Mouse (Mus musculus) neural tube, embryonic 12.5 days (tissue): ENCODE data around the gene Znrf2. TPM values are rescaled to one million over a fixed set of nuclear protein-coding genes. Genes with fewer than 3 reads are reported as not detected.

Experiments
- ATAC-seq: fragments of 200-750 bp; cut with Nextera tagmentation; 2 replicates; pipeline ENCODE4 v1.8.0; 2017; ENCODE audit warnings: low read depth, mild to moderate bottlenecking, moderate TSS enrichment, moderate library complexity; ENCODE audit not compliant: low FRiP score
- H3K27ac ChIP-seq: fragments of 300-500 bp; sonication (generic); 2 replicates; pipeline ENCODE4 v1.5.1; 2016
- H3K27me3 ChIP-seq: fragments of 300-500 bp; sonication (generic); replicated peaks from 2 replicates; pipeline ENCODE4 v1.6.1; 2016; ENCODE audit warnings: mild to moderate bottlenecking
- H3K36me3 ChIP-seq: fragments of 300-500 bp; sonication (generic); 2 replicates; pipeline ENCODE4 v1.6.1; 2016; ENCODE audit warnings: mild to moderate bottlenecking
- H3K4me1 ChIP-seq: fragments of 300-500 bp; sonication (generic); 2 replicates; pipeline ENCODE4 v1.6.1; 2016
- H3K4me2 ChIP-seq: fragments of 300-500 bp; sonication (generic); replicated peaks from 2 replicates; pipeline ENCODE4 v1.6.1; 2016; ENCODE audit warnings: mild to moderate bottlenecking
- H3K4me3 ChIP-seq: fragments of 300-500 bp; sonication (generic); 2 replicates; pipeline ENCODE4 v1.5.1; 2016
- H3K9ac ChIP-seq: fragments of 300-500 bp; sonication (generic); 2 replicates; pipeline ENCODE4 v1.6.1; 2016; ENCODE audit warnings: mild to moderate bottlenecking
- H3K9me3 ChIP-seq: fragments of 300-500 bp; sonication (generic); 2 replicates; pipeline ENCODE4 v1.6.1; 2016; ENCODE audit warnings: mild to moderate bottlenecking
- WGBS: fragments of 180-500 bp; shearing (Covaris S2); methylation state at CpG from one replicate; pipeline ENCODE4 v1.1.7; 2016; 5-methylcytosine and 5-hydroxymethylcytosine counted together
- polyA plus RNA-seq: library from polyadenylated mRNA; unstranded; fragments of >200 nt; fragmentation: Nextera tagmentation; extraction: Ambion mirVana; gene quantifications from 2 replicates; pipeline ENCODE4 v1.2.1, GENCODE M21; 2016

Gene Znrf2
- polyA plus RNA-seq, 1 experiment from 2014 or later, result 4.4 TPM

- Histone ChIP-seq H3K4me2 (no peak overlapping the region), H3K27me3 (no peaks in the 10 kb centered on the region), H3K9me3 (no peaks in the 10 kb centered on the region), H3K4me1 (peaks cover 3% of the 10 kb centered on the region; the same call in 1 of the 2 replicates), H3K9ac (no peak overlapping the region), H3K4me3 (no peak overlapping the region), H3K27ac (no peak overlapping the region), H3K36me3 (no peaks in the 10 kb centered on the region)
- 78% methylated on average over 6 of the region's 6 CpGs for WGBS
- ATAC-seq, result no peak
Measured at GRCm38 (mm10) chr6:54788493-54788892, 28.2 kb upstream of the Znrf2 start.

- Histone ChIP-seq H3K4me1 (peaks cover 3% of the 10 kb centered on the region; the same call in 1 of the 2 replicates), H3K4me3 (no peak overlapping the region), H3K9ac (no peak overlapping the region), H3K27me3 (no peaks in the 10 kb centered on the region), H3K4me2 (no peak overlapping the region), H3K27ac (no peak overlapping the region), H3K36me3 (no peaks in the 10 kb centered on the region), H3K9me3 (no peaks in the 10 kb centered on the region)
- 95% methylated on average over 4 of the region's 4 CpGs for WGBS
- ATAC-seq, result no peak
Measured at GRCm38 (mm10) chr6:54789139-54789538, 27.6 kb upstream of the Znrf2 start.

DNA sequence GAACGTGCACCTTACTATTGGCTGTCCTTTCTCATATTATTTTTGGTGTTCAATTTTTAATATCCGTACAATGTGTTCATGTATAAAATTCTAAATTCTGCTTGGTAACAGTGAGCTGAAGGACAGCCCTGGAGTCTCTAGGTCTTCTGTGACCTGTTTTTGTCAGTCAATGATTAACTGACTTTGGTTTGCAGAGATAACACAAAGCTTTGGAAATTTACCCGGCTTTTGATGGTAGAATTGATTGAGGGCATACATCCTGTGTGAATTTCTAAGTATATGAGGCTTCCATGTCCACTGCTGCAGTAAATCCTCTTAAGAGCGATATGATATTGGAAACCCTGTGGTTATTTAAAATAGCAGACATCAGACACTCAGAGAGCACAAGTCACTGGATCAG is 26.6 kb upstream of the Znrf2 start:
- no peaks in the 10 kb centered on the region for H3K36me3 ChIP-seq
- no peak overlapping the region for H3K9ac ChIP-seq
- H3K4me2 ChIP-seq, result no peak overlapping the region
- H3K4me1 ChIP-seq, result peaks cover 3% of the 10 kb centered on the region; the same call in 1 of the 2 replicates
- 85% methylated on average over 4 of the region's 4 CpGs for WGBS
- no peaks in the 10 kb centered on the region for H3K9me3 ChIP-seq
- no peak overlapping the region for H3K4me3 ChIP-seq
- H3K27me3 ChIP-seq, result no peaks in the 10 kb centered on the region
- no peak for ATAC-seq
- H3K27ac ChIP-seq, result no peak overlapping the region

GRCm38 (mm10) chr6:54793853-54794252 is 22.9 kb upstream of the Znrf2 start:
- H3K27me3 ChIP-seq, result no peaks in the 10 kb centered on the region
- no peak for ATAC-seq
- H3K4me3 ChIP-seq, result no peak overlapping the region
- no peak overlapping the region for H3K4me2 ChIP-seq
- WGBS, result 94% methylated on average over 3 of the region's 3 CpGs
- 0 out of 2 replicates have a peak, but pooled peaks cover 3% of the 10 kb centered on the region for H3K9me3 ChIP-seq
- no peaks in the 10 kb centered on the region for H3K4me1 ChIP-seq
- H3K27ac ChIP-seq, result no peak overlapping the region
- H3K36me3 ChIP-seq, result no peaks in the 10 kb centered on the region
- no peak overlapping the region for H3K9ac ChIP-seq

GRCm38 (mm10) chr6:54794372-54794771 is 22.3 kb upstream of the Znrf2 start:
- no peak overlapping the region for H3K9ac ChIP-seq
- WGBS, result 63% methylated on average over 2 of the region's 2 CpGs
- H3K4me1 ChIP-seq, result no peaks in the 10 kb centered on the region
- H3K4me2 ChIP-seq, result no peak overlapping the region
- H3K27me3 ChIP-seq, result no peaks in the 10 kb centered on the region
- no peak overlapping the region for H3K4me3 ChIP-seq
- ATAC-seq, result no peak
- H3K9me3 ChIP-seq, result 0 out of 2 replicates have a peak, but pooled peaks cover 4% of the 10 kb centered on the region
- H3K36me3 ChIP-seq, result no peaks in the 10 kb centered on the region
- no peak overlapping the region for H3K27ac ChIP-seq

DNA sequence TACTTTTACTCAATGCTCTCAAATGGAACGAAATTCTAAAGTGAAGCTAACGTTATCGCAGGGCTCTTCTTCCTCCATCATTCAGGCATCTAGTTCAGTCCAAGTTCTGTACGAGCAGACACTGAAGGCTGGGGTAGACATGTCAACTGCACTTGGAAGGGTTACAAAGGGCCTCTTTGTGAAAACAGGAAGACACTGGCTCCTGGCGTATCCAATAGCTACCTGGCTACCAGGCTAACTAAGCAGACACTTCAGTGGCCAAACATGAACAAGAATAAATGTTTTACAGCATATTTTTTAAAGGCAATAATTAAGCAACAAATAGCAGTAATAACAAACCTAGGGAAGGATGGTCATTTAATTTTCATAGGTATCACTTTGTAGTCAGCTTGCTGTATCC is 21.7 kb upstream of the Znrf2 start:
- Histone ChIP-seq H3K27me3 (no peaks in the 10 kb centered on the region), H3K4me2 (no peak overlapping the region), H3K4me3 (no peak overlapping the region), H3K27ac (no peak overlapping the region), H3K4me1 (no peaks in the 10 kb centered on the region), H3K36me3 (no peaks in the 10 kb centered on the region), H3K9ac (no peak overlapping the region), H3K9me3 (0 out of 2 replicates have a peak, but pooled peaks cover 4% of the 10 kb centered on the region)
- no peak for ATAC-seq
- WGBS, result 87% methylated on average over 5 of the region's 5 CpGs

GRCm38 (mm10) chr6:54795971-54796370 is 20.7 kb upstream of the Znrf2 start:
- Histone ChIP-seq H3K4me1 (no peaks in the 10 kb centered on the region), H3K27me3 (no peaks in the 10 kb centered on the region), H3K4me3 (no peak overlapping the region), H3K4me2 (no peak overlapping the region), H3K9me3 (0 out of 2 replicates have a peak, but pooled peaks cover 4% of the 10 kb centered on the region), H3K27ac (no peak overlapping the region), H3K9ac (no peak overlapping the region), H3K36me3 (no peaks in the 10 kb centered on the region)
- no peak for ATAC-seq
- WGBS, result 81% methylated on average over 5 of the region's 5 CpGs

GRCm38 (mm10) chr6:54802348-54802747 is 14.4 kb upstream of the Znrf2 start:
- H3K9me3 ChIP-seq, result 0 out of 2 replicates have a peak, but pooled peaks cover 4% of the 10 kb centered on the region
- ATAC-seq, result no peak
- H3K36me3 ChIP-seq, result no peaks in the 10 kb centered on the region

GRCm38 (mm10) chr6:54804066-54804864 is 12.5 kb upstream of the Znrf2 start:
- 57% methylated on average over 18 of the region's 18 CpGs for WGBS
- no peak for ATAC-seq

More at GRCm38 (mm10) chr6:54802348-54802747, 14.4 kb upstream of the Znrf2 start:
- 66% methylated on average over 8 of the region's 8 CpGs for WGBS
- no peak overlapping the region for H3K4me2 ChIP-seq
- H3K9ac ChIP-seq, result no peak overlapping the region
- H3K27me3 ChIP-seq, result no peaks in the 10 kb centered on the region
- H3K4me1 ChIP-seq, result 0 out of 2 replicates have a peak, but pooled peaks cover 2% of the 10 kb centered on the region
- H3K4me3 ChIP-seq, result no peak overlapping the region
- no peak overlapping the region for H3K27ac ChIP-seq

GRCm38 (mm10) chr6:54805779-54806178 is 10.9 kb upstream of the Znrf2 start:
- Histone ChIP-seq H3K27ac (no peak overlapping the region), H3K9ac (no peak overlapping the region), H3K4me1 (0 out of 2 replicates have a peak, but pooled peaks cover 2% of the 10 kb centered on the region), H3K27me3 (no peaks in the 10 kb centered on the region), H3K4me3 (no peak overlapping the region), H3K9me3 (no peaks in the 10 kb centered on the region), H3K36me3 (no peaks in the 10 kb centered on the region), H3K4me2 (no peak overlapping the region)
- WGBS, result 87% methylated on average over 5 of the region's 5 CpGs
- ATAC-seq, result no peak

More at GRCm38 (mm10) chr6:54804066-54804864, 12.5 kb upstream of the Znrf2 start:
- Histone ChIP-seq H3K4me1 (0 out of 2 replicates have a peak, but pooled peaks cover 2% of the 10 kb centered on the region), H3K4me2 (no peak overlapping the region), H3K9ac (no peak overlapping the region), H3K27me3 (no peaks in the 10 kb centered on the region), H3K9me3 (no peaks in the 10 kb centered on the region), H3K4me3 (no peak overlapping the region), H3K27ac (no peak overlapping the region), H3K36me3 (no peaks in the 10 kb centered on the region)

DNA sequence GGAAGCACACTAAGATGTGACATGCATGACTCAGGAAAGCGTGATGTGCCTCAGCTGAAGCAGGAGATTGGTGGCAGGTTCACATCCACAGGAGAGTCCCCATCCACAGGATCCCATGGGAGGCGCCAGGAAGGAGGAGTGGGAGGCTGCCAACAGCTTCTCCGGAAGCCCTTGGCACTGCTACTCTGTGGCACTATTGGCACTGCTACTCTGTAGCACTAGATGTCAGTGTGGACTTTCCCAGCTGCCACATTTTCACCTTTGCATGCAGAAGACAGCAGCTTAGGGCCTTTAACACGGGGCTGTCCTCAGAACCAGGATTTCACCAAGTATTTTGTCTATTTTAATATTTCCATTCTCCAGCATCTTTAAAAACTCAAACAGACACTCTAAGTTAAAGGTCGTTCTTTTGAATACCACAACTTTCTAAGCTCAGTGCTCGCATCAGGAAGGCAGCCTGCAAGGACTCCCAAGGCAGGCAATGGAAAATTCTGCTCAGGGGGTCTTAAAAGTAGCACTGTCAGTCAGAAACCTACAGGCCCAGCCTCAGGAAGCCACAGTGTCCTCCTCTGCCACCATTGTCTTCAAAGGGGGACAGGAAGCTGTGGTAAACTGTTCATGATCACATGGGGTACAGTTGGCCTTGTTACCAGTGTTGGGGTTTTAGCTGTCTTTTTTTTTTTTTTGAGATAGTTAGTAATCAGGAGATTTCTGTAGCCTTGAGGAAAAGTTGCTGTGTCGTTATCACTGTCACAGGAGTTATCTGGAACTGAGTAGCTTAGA is 7.0 kb upstream of the Znrf2 start:
- Histone ChIP-seq H3K9ac (no peak overlapping the region), H3K9me3 (no peaks in the 10 kb centered on the region), H3K36me3 (no peaks in the 10 kb centered on the region), H3K27ac (no peak overlapping the region), H3K27me3 (no peaks in the 10 kb centered on the region), H3K4me3 (no peak overlapping the region), H3K4me1 (0 out of 2 replicates have a peak, but pooled peaks cover under 1% of the 10 kb centered on the region), H3K4me2 (no peak overlapping the region)
- WGBS, result 73% methylated on average over 7 of the region's 7 CpGs
- no peak for ATAC-seq

GRCm38 (mm10) chr6:54810314-54810646 is 6.4 kb upstream of the Znrf2 start:
- no peaks in the 10 kb centered on the region for H3K9me3 ChIP-seq

More at GRCm38 (mm10) chr6:54810314-54810646, 6.4 kb upstream of the Znrf2 start:
- Histone ChIP-seq H3K36me3 (no peaks in the 10 kb centered on the region), H3K4me2 (no peak overlapping the region), H3K9ac (no peak overlapping the region), H3K4me3 (no peak overlapping the region), H3K27me3 (no peaks in the 10 kb centered on the region), H3K4me1 (no peaks in the 10 kb centered on the region), H3K27ac (no peak overlapping the region)
- ATAC-seq, result no peak
- WGBS, result 85% methylated on average over 1 of the region's 1 CpGs
